Mouse (Mus musculus): Measurements from ENCODE around the gene Fmo4. TPM values are rescaled to one million over a fixed set of nuclear protein-coding genes. Genes with fewer than 3 reads are reported as not detected.

Gene Fmo4
- 0.52 and 0.90 TPM in 2 replicates for total RNA-seq (2014; rRNA removed)
- polyA plus RNA-seq (2015; fragmentation: Nextera tagmentation; extraction: Ambion mirVana) = 0.96 and 1.1 TPM in 2 replicates

DNA sequence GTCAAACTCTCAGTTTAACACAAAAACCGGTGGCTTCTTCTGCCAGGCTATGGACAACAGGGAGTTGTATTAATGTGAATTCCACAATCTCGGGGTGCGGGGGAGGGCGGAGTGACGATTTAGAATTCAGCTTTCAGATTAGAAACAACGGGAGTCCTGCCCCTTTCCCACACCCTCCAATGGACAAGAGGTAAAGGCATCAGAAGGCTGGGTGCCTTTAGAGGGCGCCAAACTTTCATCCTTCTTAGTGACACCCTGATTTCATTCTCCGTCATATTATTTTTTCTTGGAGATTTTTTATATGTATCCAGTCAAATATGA is at the start of gene Fmo4:
Fmo4 (minus strand) TSS at position 137 of the 321 bp plus-strand sequence.
- no peak within 1 kb of the TSS for H3K27ac ChIP-seq
- H3K36me3 ChIP-seq (ENCODE audit: insufficient read depth, low read length) = no peaks in the 10 kb centered on the region
- TF ChIP-seq CTCF (IDR thresholded peaks at IDR 0.05; ENCODE audit: low read depth) = peak; percentile 53
- no peaks in the 10 kb centered on the region for H3K4me1 ChIP-seq (ENCODE audit: insufficient read depth, low read length)
- no peaks in the 10 kb centered on the region for H3K9me3 ChIP-seq (ENCODE audit: low read length)
- no peak for ATAC-seq
- WGBS = 36% methylated on average over 8 of the region's 8 CpGs
- H3K4me3 ChIP-seq (ENCODE audit: low read length) = no peak within 1 kb of the TSS
- H3K9ac ChIP-seq (replicated peaks; ENCODE audit: low read length) = no peak within 1 kb of the TSS
- H3K27me3 ChIP-seq (ENCODE audit: insufficient read depth, low read length) = no peaks in the 10 kb centered on the region
- H3K4me2 ChIP-seq (ENCODE audit: low read depth, low read length) = peak within 1 kb of the TSS; percentile 27; the same call in 1 of the 2 replicates
- DNase-seq (ENCODE audit: low spot score) = peak; percentile 42

DNA sequence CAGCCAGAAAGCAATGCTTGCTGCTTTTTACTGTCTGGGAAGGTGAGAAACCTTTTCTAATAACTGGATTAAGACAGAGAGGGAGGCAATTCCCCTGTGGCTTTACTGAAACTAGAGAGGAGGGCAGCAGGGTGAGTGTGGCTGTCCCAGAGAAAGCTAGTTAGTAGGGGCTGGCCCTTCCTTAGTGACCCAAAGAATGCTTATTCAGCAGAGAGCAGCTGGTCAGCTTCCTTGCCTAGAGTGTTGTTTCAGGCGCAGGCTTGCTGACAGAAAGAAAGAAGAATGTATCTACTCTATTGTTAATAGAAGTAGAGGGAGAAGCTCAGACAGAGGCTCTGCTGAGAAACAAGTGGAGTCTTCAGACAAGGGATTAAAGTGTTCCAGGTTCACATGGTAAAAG is 48.6 kb upstream of the Fmo4 start:
- no peak for TF ChIP-seq CTCF (IDR thresholded peaks at IDR 0.05; ENCODE audit: low read depth)
- 28% methylated on average over 1 of the region's 1 CpGs for WGBS
- Histone ChIP-seq H3K4me2 (ENCODE audit: low read depth, low read length) (no peak overlapping the region), H3K27me3 (ENCODE audit: insufficient read depth, low read length) (no peaks in the 10 kb centered on the region), H3K9ac (replicated peaks; ENCODE audit: low read length) (no peak overlapping the region), H3K4me1 (ENCODE audit: insufficient read depth, low read length) (0 out of 2 replicates have a peak, but pooled peaks cover 5% of the 10 kb centered on the region), H3K36me3 (ENCODE audit: insufficient read depth, low read length) (no peaks in the 10 kb centered on the region), H3K9me3 (ENCODE audit: low read length) (no peaks in the 10 kb centered on the region), H3K4me3 (ENCODE audit: low read length) (no peak overlapping the region), H3K27ac (no peak overlapping the region)
- DNase-seq (ENCODE audit: low spot score) = no peak
- ATAC-seq = no peak

DNA sequence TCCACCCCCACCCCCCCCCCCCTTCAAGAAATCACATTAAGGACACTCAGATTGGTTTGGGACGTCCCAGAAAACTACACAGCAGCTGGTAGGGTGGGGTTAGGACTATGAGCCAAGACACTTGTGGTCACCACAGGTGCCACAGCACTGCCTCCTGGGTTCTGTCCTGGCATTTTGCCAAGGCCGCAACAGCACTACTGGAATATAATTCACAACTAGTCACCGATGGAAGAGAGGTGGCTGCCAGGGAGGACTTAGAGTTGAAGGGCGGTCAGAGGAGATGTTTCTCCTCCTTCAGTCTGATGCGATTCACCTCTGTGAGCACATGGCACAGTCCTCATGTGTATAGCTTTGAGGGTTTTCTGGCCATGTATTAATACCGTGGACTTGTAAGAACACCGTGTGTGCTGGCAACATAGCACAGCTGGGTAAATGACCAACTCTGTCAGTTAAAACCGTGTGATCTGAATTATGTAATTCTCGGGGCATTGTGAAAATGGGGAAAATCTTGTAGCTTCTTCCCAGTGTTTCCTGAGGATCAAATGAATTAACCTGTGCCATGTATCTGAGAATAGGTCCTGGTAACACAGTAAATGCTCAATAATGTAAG is 46.3 kb upstream of the Fmo4 start:
- no peaks in the 10 kb centered on the region for H3K36me3 ChIP-seq (ENCODE audit: insufficient read depth, low read length)
- ATAC-seq (peak; percentile 65), DNase-seq (ENCODE audit: low spot score) (peak; percentile 53)
- 51% methylated on average over 9 of the region's 9 CpGs for WGBS
- no peaks in the 10 kb centered on the region for H3K27me3 ChIP-seq (ENCODE audit: insufficient read depth, low read length)
- 0 out of 2 replicates have a peak overlapping the region, but pooled peaks have one; percentile 54 for H3K4me2 ChIP-seq (ENCODE audit: low read depth, low read length)
- 0 out of 2 replicates have a peak, but pooled peaks cover 5% of the 10 kb centered on the region for H3K4me1 ChIP-seq (ENCODE audit: insufficient read depth, low read length)
- no peak for TF ChIP-seq CTCF (IDR thresholded peaks at IDR 0.05; ENCODE audit: low read depth)
- H3K4me3 ChIP-seq (ENCODE audit: low read length) = no peak overlapping the region
- no peaks in the 10 kb centered on the region for H3K9me3 ChIP-seq (ENCODE audit: low read length)
- no peak overlapping the region for H3K9ac ChIP-seq (replicated peaks; ENCODE audit: low read length)
- H3K27ac ChIP-seq = no peak overlapping the region

DNA sequence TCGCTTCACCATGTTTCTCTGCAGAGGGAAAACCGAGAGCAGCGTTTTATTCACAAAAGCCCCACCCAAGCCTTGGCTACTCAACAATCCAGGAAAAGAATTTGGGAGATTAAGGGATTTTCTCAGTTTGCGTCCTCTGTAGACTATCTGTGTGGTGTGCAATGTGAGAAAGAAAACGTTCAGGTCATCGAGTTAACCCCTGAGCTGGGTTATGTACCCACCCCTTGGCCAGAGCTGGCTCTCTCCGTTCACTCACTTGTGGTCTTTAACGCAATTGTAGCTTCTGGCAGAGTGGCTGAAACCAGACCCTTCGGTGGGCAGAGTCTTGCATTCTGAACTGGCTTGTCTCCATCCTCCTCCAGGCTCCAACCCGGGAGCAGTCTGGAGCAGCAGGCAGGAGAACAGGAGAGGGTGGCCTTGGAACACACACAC is 45.8 kb upstream of the Fmo4 start:
- H3K36me3 ChIP-seq (ENCODE audit: insufficient read depth, low read length) = no peaks in the 10 kb centered on the region
- H3K4me1 ChIP-seq (ENCODE audit: insufficient read depth, low read length) = 0 out of 2 replicates have a peak, but pooled peaks cover 5% of the 10 kb centered on the region
- H3K9ac ChIP-seq (replicated peaks; ENCODE audit: low read length) = no peak overlapping the region
- H3K4me3 ChIP-seq (ENCODE audit: low read length) = peak overlapping the region; percentile 25
- TF ChIP-seq CTCF (IDR thresholded peaks at IDR 0.05; ENCODE audit: low read depth) = no peak
- DNase-seq (ENCODE audit: low spot score) (peak; percentile 40), ATAC-seq (peak; percentile 75)
- no peaks in the 10 kb centered on the region for H3K9me3 ChIP-seq (ENCODE audit: low read length)
- peak overlapping the region; percentile 71 for H3K27ac ChIP-seq
- H3K4me2 ChIP-seq (ENCODE audit: low read depth, low read length) = peak overlapping the region; percentile 54
- no peaks in the 10 kb centered on the region for H3K27me3 ChIP-seq (ENCODE audit: insufficient read depth, low read length)
- WGBS = 38% methylated on average over 10 of the region's 10 CpGs

DNA sequence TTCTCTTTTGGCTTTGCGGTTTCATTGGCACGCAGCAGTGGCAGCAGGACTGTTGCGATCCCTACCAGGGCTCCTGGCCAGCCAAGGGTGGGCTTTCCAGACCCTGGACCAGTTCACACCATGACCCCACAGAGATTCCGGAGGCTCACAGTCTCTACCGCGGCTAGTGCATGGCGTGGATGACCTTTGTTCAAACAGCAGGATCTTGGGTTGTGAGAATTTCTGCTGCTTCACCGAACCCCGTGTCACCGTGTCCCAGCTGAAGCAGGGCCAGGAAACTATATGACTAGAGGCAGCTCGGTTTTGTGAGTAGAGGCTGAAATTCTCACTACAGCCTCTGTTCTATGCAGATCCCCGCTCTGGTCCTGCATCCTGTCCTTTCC is 45.0 kb upstream of the Fmo4 start:
- 22% methylated on average over 12 of the region's 12 CpGs for WGBS
- Histone ChIP-seq H3K9ac (replicated peaks; ENCODE audit: low read length) (no peak overlapping the region; the same call in 1 of the 2 replicates), H3K9me3 (ENCODE audit: low read length) (no peaks in the 10 kb centered on the region), H3K4me2 (ENCODE audit: low read depth, low read length) (peak overlapping the region; percentile 54), H3K4me3 (ENCODE audit: low read length) (peak overlapping the region; percentile 25), H3K27ac (peak overlapping the region; percentile 71), H3K36me3 (ENCODE audit: insufficient read depth, low read length) (no peaks in the 10 kb centered on the region), H3K27me3 (ENCODE audit: insufficient read depth, low read length) (no peaks in the 10 kb centered on the region), H3K4me1 (ENCODE audit: insufficient read depth, low read length) (0 out of 2 replicates have a peak, but pooled peaks cover 5% of the 10 kb centered on the region)
- ATAC-seq (peak; percentile 52), DNase-seq (ENCODE audit: low spot score) (peak; percentile 63)
- no peak for TF ChIP-seq CTCF (IDR thresholded peaks at IDR 0.05; ENCODE audit: low read depth)

DNA sequence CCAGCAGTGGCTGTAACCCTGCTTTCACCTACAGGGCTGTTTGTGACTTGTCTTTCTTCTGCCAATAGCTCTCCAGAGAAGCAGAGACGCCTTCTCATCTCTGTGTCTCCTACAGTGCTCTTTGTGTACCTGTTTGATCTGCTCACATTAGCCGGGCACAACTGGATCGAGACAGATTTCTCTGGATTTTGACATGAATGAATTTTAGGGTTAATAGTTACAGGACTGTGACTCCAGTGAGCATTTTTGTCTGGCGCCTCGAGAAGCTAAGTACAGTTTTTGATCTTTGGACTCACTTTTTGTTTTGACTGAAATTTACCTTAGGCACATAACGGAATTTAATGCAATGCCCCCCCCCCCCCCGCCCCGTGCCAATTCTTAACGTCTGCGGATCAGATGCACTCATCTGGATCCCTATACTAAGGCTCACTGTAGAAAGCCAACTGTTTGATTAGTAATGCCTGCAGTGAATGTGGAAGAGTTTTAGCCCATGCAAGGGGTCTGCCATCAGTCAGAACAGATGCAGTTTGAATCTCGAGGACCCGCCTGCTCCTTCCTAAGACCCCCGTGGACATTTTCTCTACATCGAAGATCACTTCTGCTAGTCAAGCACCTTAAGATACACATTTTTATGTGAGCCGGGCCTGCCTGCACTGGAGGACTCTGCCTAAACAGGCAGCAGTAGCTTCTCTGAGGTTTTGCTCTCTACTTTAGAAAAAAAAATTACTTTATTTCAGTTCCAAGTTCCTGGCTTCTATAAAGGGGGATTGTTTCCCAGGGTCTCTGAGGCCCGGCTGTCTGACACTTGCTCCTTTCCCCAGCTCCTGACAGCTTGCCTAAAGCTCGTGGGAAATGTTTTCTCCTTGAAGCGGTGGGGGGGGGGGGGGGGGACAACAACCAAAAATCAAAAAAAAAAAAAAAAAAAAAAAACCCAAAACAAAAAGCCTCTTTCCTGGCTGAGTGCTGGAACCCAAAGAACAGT is 44.3 kb upstream of the Fmo4 start:
- H3K9ac ChIP-seq (replicated peaks; ENCODE audit: low read length) = no peak overlapping the region; the same call in 1 of the 2 replicates
- H3K27ac ChIP-seq = peak overlapping the region; percentile 71
- peak overlapping the region; percentile 54 for H3K4me2 ChIP-seq (ENCODE audit: low read depth, low read length)
- DNase-seq (ENCODE audit: low spot score) (peak; percentile 9), ATAC-seq (peak; percentile 79)
- no peak for TF ChIP-seq CTCF (IDR thresholded peaks at IDR 0.05; ENCODE audit: low read depth)
- no peaks in the 10 kb centered on the region for H3K27me3 ChIP-seq (ENCODE audit: insufficient read depth, low read length)
- H3K4me3 ChIP-seq (ENCODE audit: low read length) = peak overlapping the region; percentile 25; the same call in 1 of the 2 replicates
- no peaks in the 10 kb centered on the region for H3K36me3 ChIP-seq (ENCODE audit: insufficient read depth, low read length)
- WGBS = 37% methylated on average over 18 of the region's 18 CpGs
- no peaks in the 10 kb centered on the region for H3K9me3 ChIP-seq (ENCODE audit: low read length)
- H3K4me1 ChIP-seq (ENCODE audit: insufficient read depth, low read length) = 0 out of 2 replicates have a peak, but pooled peaks cover 5% of the 10 kb centered on the region
